Mouse (Mus musculus) small intestine, adult 2 months (tissue): ENCODE results near the gene Angptl2. TPM values are rescaled to one million over a fixed set of nuclear protein-coding genes. Genes with fewer than 3 reads are reported as not detected.
A peak's percentile ranks its signal among the peaks of the same experiment; 100 is the strongest.

Source experiments
- H3K27ac ChIP-seq: fragments of 200-500 bp; 2 replicates; pipeline ENCODE4 v1.5.1; 2012; ENCODE audit warnings: low read depth, low read length, control low read depth, inconsistent platforms; ENCODE audit not compliant: insufficient read depth
- H3K27me3 ChIP-seq: fragments of 200-500 bp; 2 replicates; pipeline ENCODE4 v1.6.1; 2012; ENCODE audit warnings: mild to moderate bottlenecking, moderate library complexity, low read length, inconsistent platforms; ENCODE audit not compliant: control insufficient read depth, insufficient read depth
- H3K36me3 ChIP-seq: fragments of 200-500 bp; 2 replicates; pipeline ENCODE4 v1.6.1; 2012; ENCODE audit warnings: mild to moderate bottlenecking, low read length, control low read depth, inconsistent platforms; ENCODE audit not compliant: control insufficient read depth, insufficient read depth
- H3K4me1 ChIP-seq: fragments of 200-500 bp; 2 replicates; pipeline ENCODE4 v1.6.1; 2012; ENCODE audit warnings: low read length, inconsistent platforms, mixed read lengths; ENCODE audit not compliant: control insufficient read depth, insufficient read depth, insufficient read length
- H3K4me3 ChIP-seq: fragments of 200-500 bp; 2 replicates; pipeline ENCODE4 v1.5.1; 2012; ENCODE audit warnings: low read depth, mild to moderate bottlenecking, control low read depth, inconsistent platforms, low read length, moderate library complexity
- CTCF ChIP-seq: fragments of 200-500 bp; IDR thresholded peaks from 2 replicates; pipeline ENCODE4 v1.5.1; 2012; ENCODE audit warnings: low read depth, mild to moderate bottlenecking, control low read depth, inconsistent platforms, low read length, moderate library complexity, mixed read lengths; ENCODE audit not compliant: insufficient replicate concordance, insufficient read length; ENCODE audit errors: extremely low read depth
- POLR2A ChIP-seq: fragments of 200-500 bp; IDR thresholded peaks from 2 replicates; pipeline ENCODE4 v1.6.1; 2012; ENCODE audit warnings: low read depth, mild to moderate bottlenecking, control low read depth, inconsistent platforms, low read length, moderate library complexity
- WGBS: fragments of 180-500 bp; shearing (Covaris S2); methylation state at CpG from one replicate; pipeline ENCODE4 v1.1.7; 2018; 5-methylcytosine and 5-hydroxymethylcytosine counted together
- polyA plus RNA-seq: library from polyadenylated mRNA; depleted of rRNA; stranded (reverse); fragments of >200 nt; gene quantifications from 2 replicates; pipeline ENCODE4 v1.2.3, GENCODE M21; 2012

The Angptl2 gene
- polyA plus RNA-seq, 1 experiment: 18.9 TPM

DNA sequence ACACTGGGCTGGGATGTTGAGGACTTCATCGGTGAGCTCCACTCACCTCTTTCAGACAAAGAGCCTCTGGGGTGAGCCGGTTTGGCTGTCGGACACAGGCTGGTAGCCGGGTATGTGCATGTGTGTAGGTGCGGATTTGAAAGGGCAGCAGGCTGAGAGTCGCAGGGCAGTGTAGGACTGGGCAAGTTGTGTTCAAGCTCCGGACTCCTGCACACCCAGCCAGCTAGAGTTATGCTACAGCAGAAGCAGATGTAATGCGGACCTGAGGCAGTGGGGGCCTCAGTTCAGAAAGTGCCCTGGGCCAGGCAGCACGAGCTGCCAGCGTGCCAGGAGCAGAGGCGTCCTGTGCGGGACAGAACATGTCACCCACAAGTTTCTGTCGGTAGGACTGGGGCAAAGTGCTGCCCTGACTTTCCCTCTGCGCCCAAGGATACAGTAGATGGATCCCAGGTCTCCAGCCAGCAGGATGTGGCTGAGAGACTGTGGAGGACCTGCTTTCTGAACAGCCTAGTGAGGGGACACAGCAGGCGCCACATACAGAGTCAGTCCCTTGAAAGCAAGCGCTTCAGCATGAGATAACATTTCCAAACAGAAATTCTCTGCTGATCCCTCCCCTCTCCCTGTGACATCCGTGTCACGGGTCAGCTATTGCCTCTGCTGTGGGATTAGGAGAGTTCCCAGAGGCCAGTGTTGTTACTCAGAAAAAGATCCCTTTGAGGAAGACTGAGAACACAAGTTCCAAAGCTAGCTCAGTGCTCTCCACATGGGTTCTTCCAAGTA, 966 bp downstream of the Angptl2 start:
- H3K4me1 ChIP-seq: no peaks in the 10 kb centered on the region; the same call in 1 of the 2 replicates
- H3K27me3 ChIP-seq: no peaks in the 10 kb centered on the region
- TF ChIP-seq CTCF (no peak), POLR2A (no peak)
- H3K36me3 ChIP-seq: no peaks in the 10 kb centered on the region
- H3K4me3 ChIP-seq: peak overlapping the region; percentile 59
- H3K27ac ChIP-seq: peak overlapping the region; percentile 50
- 52% methylated on average over 18 of the region's 18 CpGs for WGBS

GRCm38 (mm10) chr2:33217425-33217794, 1.5 kb downstream of the Angptl2 start:
- H3K4me3 ChIP-seq: peak overlapping the region; percentile 17; the same call in 1 of the 2 replicates
- WGBS: 66% methylated on average over 3 of the region's 3 CpGs
- H3K27ac ChIP-seq: no peak overlapping the region
- H3K4me1 ChIP-seq: no peaks in the 10 kb centered on the region; the same call in 1 of the 2 replicates
- TF ChIP-seq CTCF (no peak), POLR2A (no peak)
- H3K36me3 ChIP-seq: no peaks in the 10 kb centered on the region
- no peaks in the 10 kb centered on the region for H3K27me3 ChIP-seq

DNA sequence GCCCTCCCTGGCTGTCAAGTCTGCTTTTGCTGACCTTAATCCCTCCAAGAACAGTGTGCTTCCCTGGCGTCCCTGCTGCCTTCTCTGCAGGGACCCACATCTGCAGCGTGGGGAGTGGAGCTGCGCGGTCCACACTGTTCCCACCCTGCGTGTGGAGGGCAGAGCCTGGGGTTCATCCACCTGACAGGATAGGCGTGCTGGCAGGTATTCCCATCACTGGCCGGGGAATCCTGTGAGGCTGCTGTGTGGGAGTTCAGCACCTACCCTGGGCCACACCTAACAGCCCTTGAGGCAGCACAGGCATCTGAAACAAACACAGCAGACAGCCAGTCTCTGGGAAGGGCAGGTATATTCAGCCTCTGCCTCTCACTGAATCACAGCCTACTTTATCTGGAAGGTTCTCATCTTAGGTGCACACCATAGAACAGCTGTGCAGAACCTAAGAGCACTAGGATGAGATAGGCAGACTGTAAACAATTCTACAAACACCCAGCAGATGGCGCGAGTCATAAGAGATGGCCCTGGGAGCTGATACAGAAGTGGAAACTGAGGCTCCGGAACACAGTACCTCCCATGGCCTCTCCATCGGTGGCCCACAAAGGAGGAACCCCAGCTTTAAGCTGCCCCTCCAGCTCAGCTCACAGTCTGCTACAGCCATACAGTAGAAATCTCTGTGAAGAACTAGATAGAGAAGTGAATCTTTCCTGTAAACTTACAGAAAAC, 3.2 kb downstream of the Angptl2 start:
- Histone ChIP-seq H3K27me3 (no peaks in the 10 kb centered on the region), H3K27ac (no peak overlapping the region), H3K4me3 (no peak overlapping the region), H3K36me3 (no peaks in the 10 kb centered on the region), H3K4me1 (peaks cover 1% of the 10 kb centered on the region; the same call in 1 of the 2 replicates)
- TF ChIP-seq CTCF (peak; percentile 50; the same call in 1 of the 2 replicates), POLR2A (no peak)
- 74% methylated on average over 11 of the region's 11 CpGs for WGBS

- WGBS: 78% methylated on average over 4 of the region's 4 CpGs
- no peaks in the 10 kb centered on the region for H3K36me3 ChIP-seq
- H3K4me3 ChIP-seq: no peak overlapping the region
- TF ChIP-seq CTCF (no peak), POLR2A (no peak)
- H3K27me3 ChIP-seq: no peaks in the 10 kb centered on the region
- H3K27ac ChIP-seq: no peak overlapping the region
- H3K4me1 ChIP-seq: peaks cover 1% of the 10 kb centered on the region; the same call in 1 of the 2 replicates
These were observed 3.8 kb downstream of the Angptl2 start for GRCm38 (mm10) chr2:33219637-33220036.

DNA sequence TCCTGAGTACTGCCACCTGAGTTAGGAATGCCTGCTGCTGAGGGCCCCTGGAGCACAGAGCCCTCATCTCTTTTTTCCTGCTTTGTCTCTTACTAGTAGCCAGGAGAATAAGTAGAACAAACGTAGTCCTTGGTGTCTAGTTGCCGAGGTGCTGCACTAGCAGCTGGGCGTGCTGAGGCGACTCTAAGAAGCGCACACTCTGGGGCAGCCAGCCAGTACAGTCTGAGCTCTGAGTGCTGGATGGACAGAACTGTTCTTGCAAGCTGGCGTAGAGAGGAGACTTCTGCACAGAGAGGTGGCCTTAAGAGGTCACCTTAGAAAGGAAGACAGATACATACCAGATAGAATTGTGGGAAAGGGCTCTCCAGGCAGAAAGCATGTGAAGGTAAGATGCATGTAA, 4.4 kb downstream of the Angptl2 start:
- 76% methylated on average over 6 of the region's 6 CpGs for WGBS
- H3K36me3 ChIP-seq: no peaks in the 10 kb centered on the region
- no peak overlapping the region for H3K4me3 ChIP-seq
- peaks cover 1% of the 10 kb centered on the region; the same call in 1 of the 2 replicates for H3K4me1 ChIP-seq
- no peak for TF ChIP-seq POLR2A
- no peak for TF ChIP-seq CTCF
- no peaks in the 10 kb centered on the region for H3K27me3 ChIP-seq
- no peak overlapping the region for H3K27ac ChIP-seq

DNA sequence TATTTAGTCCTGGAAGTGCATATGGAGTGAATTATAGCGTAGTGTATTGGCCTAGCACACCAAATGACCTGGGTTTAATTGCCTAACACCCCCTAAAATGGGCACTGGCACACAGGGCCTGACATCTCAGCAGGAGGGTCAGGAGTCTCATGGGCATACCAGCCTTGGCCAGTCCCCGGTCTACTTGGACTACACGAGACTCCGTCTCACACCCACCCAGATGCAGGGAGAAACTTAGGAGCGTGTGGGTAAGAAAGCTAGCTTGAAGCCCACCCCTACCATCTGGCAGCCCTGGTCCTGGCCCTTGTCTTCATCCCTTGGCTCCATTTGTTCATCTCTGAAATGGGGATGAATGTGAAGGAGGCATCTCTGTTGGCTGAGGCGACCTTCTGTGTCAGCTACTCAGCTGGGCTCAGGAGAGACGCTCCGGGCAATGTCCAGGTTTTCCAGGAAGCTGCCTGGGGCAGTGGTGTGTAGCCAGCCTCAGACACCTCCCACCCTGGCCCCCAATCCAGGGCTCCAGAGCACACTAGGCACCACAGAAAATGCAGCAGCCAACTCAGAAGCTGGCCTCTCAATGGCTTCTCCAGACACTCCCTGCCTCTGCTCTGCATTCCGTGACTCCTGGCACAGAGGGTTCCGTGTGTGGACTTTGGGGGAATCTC, 4.9 kb downstream of the Angptl2 start:
- H3K27ac ChIP-seq: no peak overlapping the region
- TF ChIP-seq POLR2A (no peak), CTCF (no peak)
- no peak overlapping the region for H3K4me3 ChIP-seq
- peaks cover 1% of the 10 kb centered on the region; the same call in 1 of the 2 replicates for H3K4me1 ChIP-seq
- 88% methylated on average over 10 of the region's 10 CpGs for WGBS
- H3K27me3 ChIP-seq: no peaks in the 10 kb centered on the region
- no peaks in the 10 kb centered on the region for H3K36me3 ChIP-seq
